Mouse (Mus musculus): ENCODE measurements around the gene Slc25a10. TPM values are rescaled to one million over a fixed set of nuclear protein-coding genes. Genes with fewer than 3 reads are reported as not detected.

Gene Slc25a10
- polyA plus RNA-seq (2015; fragmentation: Nextera tagmentation; extraction: Ambion mirVana): 46.8 and 49.0 TPM in 2 replicates

DNA sequence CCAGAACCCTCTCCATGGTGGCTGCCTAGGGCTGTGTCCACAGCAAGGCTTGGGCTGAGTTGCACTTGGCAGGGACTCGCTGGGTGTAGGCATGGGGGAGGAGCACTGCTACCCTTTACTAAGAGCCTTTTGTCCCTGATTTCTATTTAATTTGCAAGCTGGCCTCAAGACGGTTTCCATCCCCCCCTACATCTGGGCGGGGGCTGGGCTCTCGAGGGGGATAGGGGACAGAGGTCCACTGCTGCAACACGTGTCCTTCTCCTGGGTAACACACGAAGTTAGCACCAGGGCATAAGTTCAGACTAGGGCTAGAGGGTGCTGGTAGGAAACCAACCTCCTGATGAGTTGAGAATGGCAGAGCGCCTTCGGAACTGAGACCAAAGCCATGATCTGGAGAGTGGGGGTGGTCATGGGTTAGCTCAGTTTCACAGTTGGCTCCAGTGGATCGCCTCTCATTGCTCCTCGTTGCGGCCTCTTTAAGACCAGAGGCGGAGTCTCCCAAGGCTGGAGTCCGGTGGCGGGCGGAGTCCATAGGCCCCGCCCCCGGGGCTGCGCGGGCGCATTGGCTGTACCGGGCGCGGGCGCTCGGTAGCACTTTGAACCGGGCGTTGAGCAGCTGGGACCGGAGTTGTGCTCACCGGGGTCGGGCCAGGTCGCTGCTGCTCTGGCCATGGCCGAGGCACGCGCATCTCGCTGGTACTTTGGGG is at the start of gene Slc25a10:
Slc25a10 (plus strand) TSS at position 524 of the 707 bp plus-strand sequence.
- peak within 1 kb of the TSS; percentile 79 for H3K27ac ChIP-seq
- H3K27me3 ChIP-seq: no peaks in the 10 kb centered on the region
- peak; percentile 86 for ATAC-seq (ENCODE audit: low FRiP score, low read depth)
- peaks cover 51% of the 10 kb centered on the region for H3K36me3 ChIP-seq
- no peaks in the 10 kb centered on the region for H3K9me3 ChIP-seq
- WGBS: under 1% methylated on average over 33 of the region's 35 CpGs
- peaks cover 42% of the 10 kb centered on the region for H3K4me1 ChIP-seq
- H3K9ac ChIP-seq: peak within 1 kb of the TSS; percentile 85
- H3K4me2 ChIP-seq (replicated peaks): peak within 1 kb of the TSS; percentile 97
- peak within 1 kb of the TSS; percentile 94 for H3K4me3 ChIP-seq

DNA sequence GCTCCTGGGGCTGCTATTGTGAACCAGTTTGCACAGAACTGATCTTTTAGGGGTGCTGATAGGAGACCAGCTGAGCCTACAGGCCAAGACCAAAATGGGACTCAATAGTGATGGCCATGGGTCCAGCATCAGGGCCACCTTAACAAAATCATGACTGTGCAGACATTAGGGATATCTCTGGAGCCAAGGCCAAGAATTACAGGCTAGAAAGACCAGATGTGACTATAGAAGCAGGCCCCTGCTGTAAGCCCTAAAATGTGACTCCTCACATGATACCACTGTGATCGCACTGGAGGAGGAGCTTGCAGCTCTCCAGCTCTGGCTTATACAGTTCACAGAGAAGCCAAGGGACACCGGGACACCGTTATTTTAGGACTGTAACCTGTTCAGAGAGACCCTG is 49.3 kb upstream of the Slc25a10 start, which contains the start of gene Tspan10:
Tspan10 (plus strand) TSS at position 301 of the 400 bp plus-strand sequence.
- H3K36me3 ChIP-seq: no peaks in the 10 kb centered on the region
- ATAC-seq (ENCODE audit: low FRiP score, low read depth): no peak
- no peak within 1 kb of the TSS for H3K9ac ChIP-seq
- 88% methylated on average over 3 of the region's 3 CpGs for WGBS
- H3K4me3 ChIP-seq: no peak within 1 kb of the TSS
- no peak within 1 kb of the TSS for H3K4me2 ChIP-seq (replicated peaks)
- no peaks in the 10 kb centered on the region for H3K4me1 ChIP-seq
- no peaks in the 10 kb centered on the region for H3K9me3 ChIP-seq
- no peak within 1 kb of the TSS for H3K27ac ChIP-seq
- no peaks in the 10 kb centered on the region for H3K27me3 ChIP-seq

DNA sequence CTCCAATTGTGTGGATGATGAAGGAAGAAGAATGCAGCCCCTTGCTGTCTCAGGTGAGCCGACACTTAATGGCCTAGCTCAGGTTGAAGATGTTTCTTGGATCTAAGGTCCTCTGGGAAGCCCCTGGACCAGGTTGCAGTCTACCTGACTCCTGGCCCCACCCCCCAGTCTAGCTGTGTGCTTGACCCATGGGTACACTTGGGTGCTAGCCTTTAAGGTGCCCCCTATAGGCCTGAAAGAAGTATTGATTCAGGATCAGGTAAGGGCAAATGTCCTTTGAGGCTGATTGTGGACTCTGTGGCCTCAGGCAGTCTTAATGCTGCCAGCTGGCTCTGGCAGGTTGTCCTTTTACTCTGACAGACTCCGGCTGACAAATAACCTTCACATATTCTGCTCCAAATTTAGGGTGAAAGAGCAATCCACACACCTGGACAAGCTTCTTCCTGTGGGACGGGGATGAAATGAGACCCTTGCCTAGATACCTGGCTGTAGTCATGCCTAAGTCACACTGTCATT is 48.8 kb upstream of the Slc25a10 start:
- no peaks in the 10 kb centered on the region for H3K27me3 ChIP-seq
- 84% methylated on average over 3 of the region's 3 CpGs for WGBS
- no peak overlapping the region for H3K27ac ChIP-seq
- no peak overlapping the region for H3K9ac ChIP-seq
- no peaks in the 10 kb centered on the region for H3K36me3 ChIP-seq
- H3K9me3 ChIP-seq: no peaks in the 10 kb centered on the region
- ATAC-seq (ENCODE audit: low FRiP score, low read depth): no peak
- H3K4me2 ChIP-seq (replicated peaks): no peak overlapping the region
- H3K4me3 ChIP-seq: no peak overlapping the region
- H3K4me1 ChIP-seq: no peaks in the 10 kb centered on the region

DNA sequence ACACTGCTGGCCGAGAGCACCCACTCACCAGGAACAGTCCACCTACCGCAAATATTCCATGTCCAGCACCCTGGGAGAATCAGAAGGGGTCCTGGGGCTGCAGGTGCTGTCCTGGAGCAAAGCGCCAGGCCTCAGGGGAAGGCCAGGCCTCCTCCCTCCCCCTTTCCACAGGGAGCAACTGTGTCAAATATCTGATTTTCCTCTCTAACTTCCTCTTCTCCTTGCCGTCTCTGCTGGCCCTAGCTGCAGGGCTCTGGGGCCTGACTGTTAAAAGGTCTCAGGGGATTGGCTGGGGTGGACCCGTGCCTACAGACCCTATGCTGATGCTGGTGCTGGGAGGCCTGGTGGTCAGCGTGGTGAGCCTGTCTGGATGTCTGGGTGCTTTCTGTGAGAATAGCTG is 47.5 kb upstream of the Slc25a10 start:
- ATAC-seq (ENCODE audit: low FRiP score, low read depth): no peak
- no peak overlapping the region for H3K27ac ChIP-seq
- H3K9me3 ChIP-seq: no peaks in the 10 kb centered on the region
- H3K9ac ChIP-seq: 0 out of 2 replicates have a peak overlapping the region, but pooled peaks have one; percentile 13
- no peaks in the 10 kb centered on the region for H3K4me1 ChIP-seq
- 69% methylated on average over 6 of the region's 6 CpGs for WGBS
- no peaks in the 10 kb centered on the region for H3K27me3 ChIP-seq
- no peak overlapping the region for H3K4me3 ChIP-seq
- H3K4me2 ChIP-seq (replicated peaks): no peak overlapping the region
- H3K36me3 ChIP-seq: no peaks in the 10 kb centered on the region

DNA sequence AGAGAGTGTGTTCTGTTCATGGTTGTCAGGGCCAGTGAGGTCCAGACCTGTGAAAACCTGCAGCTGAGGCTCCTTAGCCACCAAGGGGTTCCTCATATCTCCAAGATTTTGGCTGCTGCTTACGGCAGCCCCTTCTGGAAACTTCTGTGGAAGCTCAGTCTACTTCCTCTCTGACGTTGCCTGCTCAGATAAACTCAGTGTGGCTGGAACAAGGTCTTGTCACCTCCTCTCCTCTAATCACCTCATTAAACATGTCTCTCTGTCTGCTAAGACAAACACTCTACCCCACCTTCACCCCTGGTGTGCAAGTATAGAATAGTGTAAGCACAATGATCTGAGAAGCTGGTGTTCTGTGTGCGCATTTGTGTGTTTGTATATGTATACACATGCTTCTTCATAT is 46.2 kb upstream of the Slc25a10 start:
- Histone ChIP-seq H3K4me1 (no peaks in the 10 kb centered on the region), H3K27me3 (no peaks in the 10 kb centered on the region), H3K4me3 (no peak overlapping the region), H3K36me3 (no peaks in the 10 kb centered on the region), H3K27ac (no peak overlapping the region), H3K9me3 (no peaks in the 10 kb centered on the region), H3K9ac (no peak overlapping the region), H3K4me2 (replicated peaks) (no peak overlapping the region)
- 61% methylated on average over 3 of the region's 3 CpGs for WGBS
- no peak for ATAC-seq (ENCODE audit: low FRiP score, low read depth)

DNA sequence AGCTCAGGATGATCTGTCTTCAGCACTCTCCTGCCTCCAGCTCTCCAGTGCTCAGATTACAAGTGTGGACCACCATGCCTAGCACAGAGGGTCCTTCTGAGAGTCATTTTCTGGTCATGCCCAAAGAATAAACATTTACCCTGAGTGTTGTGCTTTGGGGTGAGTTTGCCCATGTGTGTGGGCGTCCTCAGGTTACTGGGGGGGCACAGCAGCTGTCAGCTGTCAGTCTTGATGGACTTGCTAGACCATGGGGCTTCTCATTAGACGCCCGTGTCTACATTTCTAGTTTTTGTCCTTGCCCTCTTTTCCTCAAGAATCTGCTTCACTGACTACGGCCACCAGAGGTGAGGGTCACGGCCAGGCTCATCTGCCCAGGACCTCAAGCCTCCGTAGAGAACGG is 44.5 kb upstream of the Slc25a10 start:
- Histone ChIP-seq H3K4me2 (replicated peaks) (no peak overlapping the region), H3K4me3 (no peak overlapping the region), H3K27me3 (no peaks in the 10 kb centered on the region), H3K36me3 (no peaks in the 10 kb centered on the region), H3K27ac (no peak overlapping the region), H3K4me1 (no peaks in the 10 kb centered on the region), H3K9me3 (no peaks in the 10 kb centered on the region), H3K9ac (no peak overlapping the region)
- 81% methylated on average over 7 of the region's 7 CpGs for WGBS
- no peak for ATAC-seq (ENCODE audit: low FRiP score, low read depth)

DNA sequence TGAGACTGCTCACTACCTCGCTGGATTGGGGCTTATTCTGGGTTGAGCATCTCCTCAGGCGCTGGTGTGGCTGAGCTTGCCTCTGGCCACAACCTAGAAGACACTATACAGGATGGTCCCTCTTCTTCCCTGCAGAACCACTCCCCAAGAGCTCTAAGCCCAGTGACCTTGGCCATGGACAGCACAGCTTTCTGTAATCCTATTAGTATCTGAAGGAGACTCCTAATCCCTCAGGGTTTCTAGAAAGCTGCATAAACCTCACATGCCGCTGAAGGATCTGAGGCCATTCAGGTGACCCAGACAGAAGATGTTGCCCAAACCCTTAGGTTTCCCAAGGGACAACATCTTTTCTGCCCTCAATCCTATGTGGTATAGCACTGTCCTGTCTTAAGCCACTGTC is 39.4 kb upstream of the Slc25a10 start:
- no peak overlapping the region for H3K4me2 ChIP-seq (replicated peaks)
- ATAC-seq (ENCODE audit: low FRiP score, low read depth): no peak
- H3K36me3 ChIP-seq: peaks cover 6% of the 10 kb centered on the region
- no peak overlapping the region for H3K4me3 ChIP-seq
- H3K27ac ChIP-seq: no peak overlapping the region
- H3K4me1 ChIP-seq: peaks cover 7% of the 10 kb centered on the region
- H3K27me3 ChIP-seq: no peaks in the 10 kb centered on the region
- 65% methylated on average over 3 of the region's 3 CpGs for WGBS
- H3K9ac ChIP-seq: no peak overlapping the region
- H3K9me3 ChIP-seq: no peaks in the 10 kb centered on the region

GRCm38 (mm10) chr11:120453306-120453705 is 38.3 kb upstream of the Slc25a10 start, which contains the start of gene Pde6g:
Gene Pde6g (minus strand): TSS chr11:120453500.
- no peak within 1 kb of the TSS for H3K4me2 ChIP-seq (replicated peaks)
- H3K36me3 ChIP-seq: peaks cover 6% of the 10 kb centered on the region
- H3K27me3 ChIP-seq: no peaks in the 10 kb centered on the region
- H3K27ac ChIP-seq: no peak within 1 kb of the TSS
- whole genome bisulfite sequencing: 88% methylated on average over 4 of the region's 4 CpGs
- no peak for ATAC-seq (ENCODE audit: low FRiP score, low read depth)
- peaks cover 9% of the 10 kb centered on the region for H3K4me1 ChIP-seq
- no peak within 1 kb of the TSS for H3K4me3 ChIP-seq
- H3K9ac ChIP-seq: no peak within 1 kb of the TSS
- H3K9me3 ChIP-seq: no peaks in the 10 kb centered on the region

DNA sequence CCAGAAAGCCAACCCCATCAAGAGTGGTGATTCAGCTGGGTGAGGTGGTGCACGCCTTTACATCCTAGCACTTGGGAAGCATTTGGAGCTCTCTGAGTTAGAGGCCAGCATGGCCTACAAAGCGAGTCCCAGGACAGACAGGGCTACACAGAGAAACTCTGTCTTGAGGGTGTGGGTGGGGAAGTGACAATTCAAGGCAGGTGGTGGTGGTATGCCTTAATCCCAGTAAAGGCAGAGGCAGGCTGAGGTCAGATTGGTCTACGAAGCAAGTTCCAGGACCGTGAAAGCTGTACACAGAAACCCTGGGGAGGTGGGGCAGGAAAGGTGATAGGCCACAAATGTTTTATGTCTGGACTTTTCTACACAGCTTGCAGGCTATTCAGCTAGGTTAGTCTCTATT is 36.7 kb upstream of the Slc25a10 start:
- Histone ChIP-seq H3K4me1 (peaks cover 20% of the 10 kb centered on the region), H3K9ac (no peak overlapping the region), H3K36me3 (peaks cover 14% of the 10 kb centered on the region), H3K9me3 (no peaks in the 10 kb centered on the region), H3K27me3 (no peaks in the 10 kb centered on the region), H3K27ac (no peak overlapping the region), H3K4me2 (replicated peaks) (no peak overlapping the region), H3K4me3 (no peak overlapping the region)
- 89% methylated on average over 4 of the region's 4 CpGs for WGBS
- no peak for ATAC-seq (ENCODE audit: low FRiP score, low read depth)

DNA sequence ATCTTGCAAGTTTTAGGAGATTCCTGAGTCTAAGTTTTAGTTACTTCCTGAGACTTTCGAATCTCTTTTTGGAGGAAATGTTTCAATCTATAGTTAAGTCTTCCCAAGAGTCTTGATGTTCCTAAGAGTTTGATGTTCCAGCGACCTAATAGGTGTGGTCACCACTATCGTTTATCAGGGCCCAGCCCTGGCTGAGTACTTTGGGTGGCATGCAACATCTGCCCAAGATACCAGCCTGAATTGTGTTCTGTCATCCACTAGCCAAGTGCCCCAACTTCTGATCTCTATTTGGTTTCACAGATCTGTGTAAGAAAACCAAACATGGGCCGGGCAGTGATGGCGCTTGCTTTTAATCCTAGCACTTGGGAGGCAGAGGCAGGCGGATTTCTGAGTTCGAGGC is 36.2 kb upstream of the Slc25a10 start:
- H3K27ac ChIP-seq: no peak overlapping the region
- H3K36me3 ChIP-seq: peaks cover 17% of the 10 kb centered on the region
- WGBS: 90% methylated on average over 7 of the region's 7 CpGs
- H3K4me1 ChIP-seq: peaks cover 20% of the 10 kb centered on the region
- no peaks in the 10 kb centered on the region for H3K27me3 ChIP-seq
- H3K9me3 ChIP-seq: no peaks in the 10 kb centered on the region
- ATAC-seq (ENCODE audit: low FRiP score, low read depth): no peak
- H3K4me3 ChIP-seq: no peak overlapping the region
- H3K9ac ChIP-seq: no peak overlapping the region
- no peak overlapping the region for H3K4me2 ChIP-seq (replicated peaks)

DNA sequence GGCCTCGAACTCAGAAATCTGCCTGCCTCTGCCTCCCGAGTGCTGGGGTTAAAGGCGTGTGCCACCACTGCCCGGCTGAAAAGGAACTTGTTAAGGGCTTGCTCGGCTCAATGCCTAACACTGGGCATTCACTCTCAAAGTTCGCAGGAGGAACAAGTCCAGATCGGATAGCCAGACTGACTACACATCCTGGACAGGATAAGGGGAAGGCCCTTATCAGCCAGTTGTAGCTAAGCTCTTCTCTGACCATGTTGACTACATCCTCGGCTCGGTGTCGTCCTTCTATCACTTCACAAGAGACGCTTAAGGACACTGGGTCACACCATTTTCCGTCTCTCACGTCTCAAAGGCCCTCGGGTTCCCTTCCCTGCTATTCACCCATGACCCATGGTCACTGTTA is 34.3 kb upstream of the Slc25a10 start:
- Histone ChIP-seq H3K27me3 (no peaks in the 10 kb centered on the region), H3K27ac (peak overlapping the region; percentile 76), H3K9me3 (no peaks in the 10 kb centered on the region), H3K36me3 (peaks cover 36% of the 10 kb centered on the region), H3K9ac (peak overlapping the region; percentile 95), H3K4me1 (peaks cover 20% of the 10 kb centered on the region), H3K4me2 (replicated peaks) (peak overlapping the region; percentile 96), H3K4me3 (peak overlapping the region; percentile 90)
- ATAC-seq (ENCODE audit: low FRiP score, low read depth): no peak
- WGBS: 37% methylated on average over 14 of the region's 14 CpGs

DNA sequence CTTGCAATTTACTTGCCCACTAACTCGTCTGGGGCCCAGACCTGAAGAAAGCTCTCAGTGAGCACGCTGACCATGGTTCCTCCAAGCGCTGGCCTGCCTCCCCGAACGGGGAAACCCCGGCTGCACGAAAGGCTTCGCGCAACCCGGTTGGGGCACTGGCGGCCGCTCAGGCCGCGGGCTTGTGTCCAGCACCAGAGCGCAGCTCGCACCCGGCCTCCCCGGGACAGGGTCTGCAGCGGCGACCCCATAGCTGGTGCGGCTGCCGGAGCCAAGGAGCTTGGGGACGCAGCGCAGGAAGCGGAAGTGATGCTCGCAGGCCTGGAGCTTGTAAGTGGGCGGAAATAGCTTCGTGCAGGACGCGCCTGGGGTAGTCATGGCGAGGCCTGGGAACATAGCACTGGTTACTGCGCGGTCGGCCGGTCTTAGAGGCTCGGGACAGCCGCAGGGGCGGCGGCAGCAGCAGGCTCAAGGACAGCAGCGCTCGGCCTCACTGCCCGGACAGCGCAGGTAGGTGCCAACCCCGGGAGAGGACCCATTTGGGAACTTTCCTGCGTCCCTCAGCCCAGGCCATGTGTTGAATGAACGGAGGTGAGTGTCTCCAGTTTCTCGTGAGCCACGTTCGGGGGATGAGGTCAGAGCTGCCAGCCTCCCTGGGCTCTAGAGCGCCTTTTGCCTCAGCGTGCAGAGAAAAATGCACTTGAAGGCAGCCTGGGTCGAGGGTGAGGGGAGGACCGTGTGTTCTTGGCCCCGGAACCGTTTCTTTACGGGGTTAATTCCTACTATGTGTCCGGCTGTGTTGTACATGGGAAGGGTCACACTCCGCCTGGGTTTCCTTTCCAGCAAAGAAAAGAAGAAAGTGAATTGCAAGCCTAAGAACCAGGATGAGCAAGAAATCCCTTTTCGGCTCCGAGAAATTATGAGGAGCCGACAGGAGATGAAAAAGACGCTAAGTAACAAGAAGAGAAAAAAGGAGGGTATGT is 33.6 kb upstream of the Slc25a10 start, which contains the start of the genes Oxld1 and Ccdc137:
Oxld1 (minus strand) TSS at position 297 of the 980 bp plus-strand sequence.
Ccdc137 (plus strand) TSS at position 344 of the 980 bp plus-strand sequence.
- peaks cover 20% of the 10 kb centered on the region for H3K4me1 ChIP-seq
- H3K36me3 ChIP-seq: peaks cover 43% of the 10 kb centered on the region
- ATAC-seq (ENCODE audit: low FRiP score, low read depth): peak; percentile 87
- H3K27me3 ChIP-seq: no peaks in the 10 kb centered on the region
- WGBS: 5% methylated on average over 60 of the region's 62 CpGs
- peak within 1 kb of the TSS; percentile 95 for H3K9ac ChIP-seq
- H3K4me2 ChIP-seq (replicated peaks): peak within 1 kb of the TSS; percentile 96
- no peaks in the 10 kb centered on the region for H3K9me3 ChIP-seq
- H3K27ac ChIP-seq: peak within 1 kb of the TSS; percentile 76
- peak within 1 kb of the TSS; percentile 90 for H3K4me3 ChIP-seq
